Mouse (Mus musculus): Measurements from ENCODE around the gene Aldh9a1. TPM values are rescaled to one million over a fixed set of nuclear protein-coding genes. Genes with fewer than 3 reads are reported as not detected.

The Aldh9a1 gene
- polyA plus RNA-seq, 3 experiments from 2014 or later, result 47.7 to 61.2 (median 56.2) TPM

GRCm38 (mm10) chr1:167350597-167351415 is 1.0 kb downstream of the Aldh9a1 start:
- ATAC-seq, result peak; percentile 4

GRCm38 (mm10) chr1:167352403-167352802 is 2.6 kb downstream of the Aldh9a1 start:
- ATAC-seq, result no peak

GRCm38 (mm10) chr1:167357387-167357786 is 7.6 kb downstream of the Aldh9a1 start:
- no peak for ATAC-seq

GRCm38 (mm10) chr1:167358731-167359130 is 8.9 kb downstream of the Aldh9a1 start:
- no peak for ATAC-seq

GRCm38 (mm10) chr1:167360268-167360667 is 10.5 kb downstream of the Aldh9a1 start:
- ATAC-seq, result no peak

- ATAC-seq, result no peak
Measured at GRCm38 (mm10) chr1:167362819-167363218, 13.0 kb downstream of the Aldh9a1 start.

GRCm38 (mm10) chr1:167363322-167363721 is 13.5 kb downstream of the Aldh9a1 start:
- no peak for ATAC-seq

GRCm38 (mm10) chr1:167365808-167366207 is 16.0 kb downstream of the Aldh9a1 start:
- no peak for ATAC-seq

- ATAC-seq, result no peak
Measured at GRCm38 (mm10) chr1:167366621-167367020, 16.8 kb downstream of the Aldh9a1 start.

- ATAC-seq, result no peak
Measured at GRCm38 (mm10) chr1:167368018-167368417, 18.2 kb downstream of the Aldh9a1 start.

- no peak for ATAC-seq
Measured at GRCm38 (mm10) chr1:167368513-167368912, 18.7 kb downstream of the Aldh9a1 start.

- ATAC-seq, result peak; percentile 94
Measured at GRCm38 (mm10) chr1:167369905-167370304, 20.1 kb downstream of the Aldh9a1 start.

GRCm38 (mm10) chr1:167372739-167373138 is 22.9 kb downstream of the Aldh9a1 start:
- no peak for ATAC-seq

- ATAC-seq, result peak; percentile 60
Measured at GRCm38 (mm10) chr1:167374003-167374784, 24.4 kb downstream of the Aldh9a1 start.

GRCm38 (mm10) chr1:167374942-167375341 is 25.2 kb downstream of the Aldh9a1 start:
- no peak for ATAC-seq

- ATAC-seq, result no peak
Measured at GRCm38 (mm10) chr1:167378019-167378418, 28.2 kb downstream of the Aldh9a1 start.

- ATAC-seq, result no peak
Measured at GRCm38 (mm10) chr1:167379751-167380150, 30.0 kb downstream of the Aldh9a1 start.

- no peak for ATAC-seq
Measured at GRCm38 (mm10) chr1:167380223-167380622, 30.4 kb downstream of the Aldh9a1 start.

- no peak for ATAC-seq
Measured at GRCm38 (mm10) chr1:167381050-167382015, 31.5 kb downstream of the Aldh9a1 start.

GRCm38 (mm10) chr1:167382316-167382715 is 32.5 kb downstream of the Aldh9a1 start:
- ATAC-seq, result no peak

GRCm38 (mm10) chr1:167382763-167383162 is 33.0 kb downstream of the Aldh9a1 start:
- ATAC-seq, result no peak

- no peak for ATAC-seq
Measured at GRCm38 (mm10) chr1:167383178-167383577, 33.4 kb downstream of the Aldh9a1 start.
